Mouse (Mus musculus): ENCODE data around the gene Fxn. TPM values are rescaled to one million over a fixed set of nuclear protein-coding genes. Genes with fewer than 3 reads are reported as not detected.

The Fxn gene
- polyA plus RNA-seq, 1 experiment from 2014 or later, result 34.2 TPM

DNA sequence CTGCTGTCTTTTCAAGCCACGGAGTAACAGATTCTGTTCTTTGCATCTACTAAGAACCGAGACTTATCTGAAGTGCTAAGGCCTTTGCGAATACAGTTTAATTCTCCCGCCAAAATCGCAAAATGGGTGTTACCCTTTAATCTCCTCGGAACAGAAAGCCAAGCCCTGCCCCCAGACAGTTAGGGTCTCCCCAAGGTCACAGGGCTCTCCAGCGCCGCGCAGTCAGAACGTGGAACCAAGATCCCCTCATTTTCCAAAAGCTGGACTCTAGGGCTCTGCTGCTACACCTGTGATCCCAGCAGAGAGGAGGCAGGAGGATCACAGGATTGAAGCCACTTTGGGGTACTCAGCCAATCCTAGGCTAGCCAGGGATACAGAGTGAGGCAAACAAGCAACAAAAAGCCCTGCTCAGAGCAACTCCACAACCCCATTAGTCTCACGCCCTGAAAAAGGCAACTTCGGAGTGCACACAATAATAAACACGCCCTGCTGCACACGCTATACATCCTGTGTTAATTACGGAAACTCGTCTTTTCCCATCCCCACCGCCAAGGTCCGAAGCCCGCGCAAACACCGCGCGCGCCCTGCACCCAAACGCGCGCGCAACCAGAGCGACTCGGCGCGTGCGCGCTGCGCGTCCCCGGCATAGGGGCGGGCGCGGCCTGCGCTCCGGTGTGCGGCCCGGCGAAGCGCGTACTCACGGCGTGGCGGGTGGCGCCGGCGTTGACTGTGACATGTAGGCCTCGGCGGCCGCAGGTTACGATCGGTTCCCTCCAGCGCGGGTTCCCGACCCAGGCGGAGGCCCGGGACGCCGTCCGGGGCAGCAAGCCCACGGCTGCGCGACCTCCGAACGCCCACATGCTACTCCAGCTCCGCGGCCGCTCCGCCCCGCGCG, 452 bp downstream of the Fxn start:
- Histone ChIP-seq H3K27me3 (ENCODE audit: insufficient read depth, low read length) (no peaks in the 10 kb centered on the region), H3K9ac (replicated peaks) (peak overlapping the region; percentile 75), H3K27ac (ENCODE audit: low read depth) (peak overlapping the region; percentile 94), H3K4me2 (ENCODE audit: low read depth, low read length) (peak overlapping the region; percentile 93), H3K9me3 (ENCODE audit: low read length) (no peaks in the 10 kb centered on the region), H3K4me1 (ENCODE audit: insufficient read depth) (peaks cover 13% of the 10 kb centered on the region), H3K36me3 (replicated peaks; ENCODE audit: insufficient read depth, low read length) (peaks cover 6% of the 10 kb centered on the region; the same call in 1 of the 2 replicates), H3K4me3 (ENCODE audit: low read depth, low read length) (peak overlapping the region; percentile 77)
- ATAC-seq, result peak; percentile 90
- DNase-seq, result peak; percentile 91
- under 1% methylated on average over 60 of the region's 78 CpGs for WGBS (ENCODE audit: insufficient replicate concordance)
- peak; percentile 94 for TF ChIP-seq EP300 (IDR thresholded peaks at IDR 0.05; ENCODE audit: low read depth)
- peak; percentile 60 for TF ChIP-seq CTCF (IDR thresholded peaks at IDR 0.05; ENCODE audit: low read depth)

DNA sequence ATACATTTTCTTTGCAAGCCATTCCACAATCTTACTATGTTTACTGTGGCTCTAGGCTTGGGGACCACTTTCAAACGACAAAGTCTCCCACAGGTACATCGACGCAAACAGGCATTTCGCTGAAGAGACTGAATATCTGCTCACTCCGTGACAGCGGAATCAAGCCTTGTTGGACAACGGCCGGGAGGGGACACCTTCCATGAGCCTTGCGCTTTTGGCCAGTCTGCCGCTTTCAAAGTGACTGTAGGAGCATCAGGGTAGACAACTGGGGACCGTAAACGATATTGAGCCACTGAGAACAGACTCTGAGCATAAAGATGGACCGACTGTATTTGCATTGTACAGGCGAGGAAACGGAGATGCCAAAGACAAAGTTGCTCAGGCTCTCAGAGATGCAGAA, 1.5 kb downstream of the Fxn start:
- TF ChIP-seq CTCF (IDR thresholded peaks at IDR 0.05; ENCODE audit: low read depth) (no peak), EP300 (IDR thresholded peaks at IDR 0.05; ENCODE audit: low read depth) (no peak)
- peak overlapping the region; percentile 93 for H3K4me2 ChIP-seq (ENCODE audit: low read depth, low read length)
- no peaks in the 10 kb centered on the region for H3K27me3 ChIP-seq (ENCODE audit: insufficient read depth, low read length)
- no peak for DNase-seq
- peak overlapping the region; percentile 75 for H3K9ac ChIP-seq (replicated peaks)
- WGBS (ENCODE audit: insufficient replicate concordance), result 83% methylated on average over 15 of the region's 15 CpGs
- H3K27ac ChIP-seq (ENCODE audit: low read depth), result peak overlapping the region; percentile 94
- H3K4me3 ChIP-seq (ENCODE audit: low read depth, low read length), result peak overlapping the region; percentile 77
- H3K36me3 ChIP-seq (replicated peaks; ENCODE audit: insufficient read depth, low read length), result peaks cover 9% of the 10 kb centered on the region; the same call in 1 of the 2 replicates
- no peaks in the 10 kb centered on the region for H3K9me3 ChIP-seq (ENCODE audit: low read length)
- ATAC-seq, result no peak
- peaks cover 17% of the 10 kb centered on the region for H3K4me1 ChIP-seq (ENCODE audit: insufficient read depth)

DNA sequence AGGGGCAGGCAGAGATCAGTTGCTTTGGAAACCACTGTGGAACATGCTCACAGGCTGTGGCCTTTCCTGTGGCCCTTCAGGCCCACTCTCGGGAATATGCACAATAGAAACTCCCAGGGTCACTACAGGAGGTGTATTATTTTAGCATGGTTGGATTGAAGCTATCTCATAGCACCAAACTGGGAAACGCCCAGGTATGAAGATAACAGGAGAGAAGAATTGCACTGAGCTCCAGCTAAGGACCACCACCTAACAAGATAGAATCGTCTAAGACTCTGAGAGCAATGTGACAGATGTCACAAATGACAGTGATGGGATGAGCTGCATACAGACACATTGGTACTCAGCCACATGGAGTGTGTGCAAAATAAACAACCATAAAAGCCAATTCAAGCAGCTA, 6.1 kb downstream of the Fxn start:
- Histone ChIP-seq H3K36me3 (replicated peaks; ENCODE audit: insufficient read depth, low read length) (peaks cover 9% of the 10 kb centered on the region; the same call in 1 of the 2 replicates), H3K4me1 (ENCODE audit: insufficient read depth) (peaks cover 23% of the 10 kb centered on the region), H3K4me3 (ENCODE audit: low read depth, low read length) (no peak overlapping the region), H3K9me3 (ENCODE audit: low read length) (no peaks in the 10 kb centered on the region), H3K4me2 (ENCODE audit: low read depth, low read length) (0 out of 2 replicates have a peak overlapping the region, but pooled peaks have one; percentile 11), H3K9ac (replicated peaks) (no peak overlapping the region), H3K27ac (ENCODE audit: low read depth) (0 out of 2 replicates have a peak overlapping the region, but pooled peaks have one; percentile 51), H3K27me3 (ENCODE audit: insufficient read depth, low read length) (no peaks in the 10 kb centered on the region)
- 63% methylated on average over 3 of the region's 3 CpGs for WGBS (ENCODE audit: insufficient replicate concordance)
- ATAC-seq, result no peak
- no peak for DNase-seq
- TF ChIP-seq EP300 (IDR thresholded peaks at IDR 0.05; ENCODE audit: low read depth), result peak; percentile 64
- TF ChIP-seq CTCF (IDR thresholded peaks at IDR 0.05; ENCODE audit: low read depth), result no peak

DNA sequence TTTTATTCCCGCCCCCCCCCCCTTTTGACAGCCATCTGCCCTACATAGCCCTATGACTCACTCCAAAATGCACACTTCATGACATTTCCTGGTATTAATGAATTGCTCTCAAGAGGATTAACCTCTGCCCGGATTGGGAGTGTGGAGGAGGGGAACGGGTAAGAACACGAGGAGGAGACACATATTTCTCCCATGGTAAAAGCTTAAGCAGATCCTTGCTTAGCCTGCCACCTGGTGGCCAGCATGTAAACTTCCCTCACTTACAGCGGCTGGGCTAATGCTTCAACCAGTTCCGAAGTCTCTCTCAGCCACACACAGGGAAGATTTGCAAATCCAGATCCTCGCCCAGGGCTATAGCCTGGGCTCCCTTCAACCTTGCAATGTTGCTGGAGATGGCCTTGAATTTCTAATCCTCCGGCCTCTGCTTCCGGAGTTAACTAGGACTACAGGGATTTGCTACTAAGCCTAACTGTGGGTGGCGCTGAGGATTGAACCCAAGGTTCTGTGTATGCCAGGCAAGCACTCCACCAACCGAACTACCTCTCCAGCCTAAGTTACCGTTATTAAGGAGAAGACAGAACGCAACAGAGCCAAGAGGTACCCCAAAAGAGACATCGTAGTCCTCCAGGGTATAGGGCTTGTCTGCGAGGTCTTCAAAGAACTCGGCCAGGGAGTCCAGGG, 8.5 kb downstream of the Fxn start:
- no peaks in the 10 kb centered on the region for H3K27me3 ChIP-seq (ENCODE audit: insufficient read depth, low read length)
- 48% methylated on average over 16 of the region's 16 CpGs for WGBS (ENCODE audit: insufficient replicate concordance)
- H3K36me3 ChIP-seq (replicated peaks; ENCODE audit: insufficient read depth, low read length), result peaks cover 9% of the 10 kb centered on the region; the same call in 1 of the 2 replicates
- peaks cover 20% of the 10 kb centered on the region for H3K4me1 ChIP-seq (ENCODE audit: insufficient read depth)
- no peak for TF ChIP-seq EP300 (IDR thresholded peaks at IDR 0.05; ENCODE audit: low read depth)
- TF ChIP-seq CTCF (IDR thresholded peaks at IDR 0.05; ENCODE audit: low read depth), result peak; percentile 95
- no peak overlapping the region for H3K4me3 ChIP-seq (ENCODE audit: low read depth, low read length)
- H3K4me2 ChIP-seq (ENCODE audit: low read depth, low read length), result peak overlapping the region; percentile 57
- peak overlapping the region; percentile 82 for H3K27ac ChIP-seq (ENCODE audit: low read depth)
- H3K9ac ChIP-seq (replicated peaks), result peak overlapping the region; percentile 6; the same call in 1 of the 2 replicates
- DNase-seq (peak; percentile 87), ATAC-seq (peak; percentile 85)
- no peaks in the 10 kb centered on the region for H3K9me3 ChIP-seq (ENCODE audit: low read length)

DNA sequence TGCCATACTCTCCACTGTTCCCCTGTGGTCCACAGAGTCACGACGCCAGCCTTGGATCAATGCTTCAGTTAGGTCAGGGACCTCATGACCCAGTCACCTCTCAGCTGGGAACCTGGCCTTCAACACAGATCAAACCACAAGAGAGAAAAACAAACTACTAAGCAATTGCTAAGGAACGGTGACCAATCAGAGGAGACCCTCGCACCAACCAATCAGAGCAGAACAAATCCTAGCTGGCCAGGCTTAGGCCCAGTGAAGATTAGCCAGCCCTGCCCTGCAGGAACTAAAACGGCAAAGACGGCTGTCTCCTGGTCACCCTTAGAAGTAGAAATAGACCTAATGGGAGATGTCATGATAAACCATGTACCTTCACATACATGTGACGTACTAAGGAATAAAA, 9.1 kb downstream of the Fxn start:
- Histone ChIP-seq H3K4me1 (ENCODE audit: insufficient read depth) (peaks cover 20% of the 10 kb centered on the region), H3K9me3 (ENCODE audit: low read length) (no peaks in the 10 kb centered on the region), H3K36me3 (replicated peaks; ENCODE audit: insufficient read depth, low read length) (peaks cover 9% of the 10 kb centered on the region; the same call in 1 of the 2 replicates), H3K27me3 (ENCODE audit: insufficient read depth, low read length) (no peaks in the 10 kb centered on the region), H3K27ac (ENCODE audit: low read depth) (peak overlapping the region; percentile 82), H3K4me2 (ENCODE audit: low read depth, low read length) (peak overlapping the region; percentile 57), H3K4me3 (ENCODE audit: low read depth, low read length) (no peak overlapping the region), H3K9ac (replicated peaks) (no peak overlapping the region)
- no peak for TF ChIP-seq EP300 (IDR thresholded peaks at IDR 0.05; ENCODE audit: low read depth)
- no peak for TF ChIP-seq CTCF (IDR thresholded peaks at IDR 0.05; ENCODE audit: low read depth)
- 52% methylated on average over 7 of the region's 7 CpGs for WGBS (ENCODE audit: insufficient replicate concordance)
- ATAC-seq (peak; percentile 96), DNase-seq (peak; percentile 53)

DNA sequence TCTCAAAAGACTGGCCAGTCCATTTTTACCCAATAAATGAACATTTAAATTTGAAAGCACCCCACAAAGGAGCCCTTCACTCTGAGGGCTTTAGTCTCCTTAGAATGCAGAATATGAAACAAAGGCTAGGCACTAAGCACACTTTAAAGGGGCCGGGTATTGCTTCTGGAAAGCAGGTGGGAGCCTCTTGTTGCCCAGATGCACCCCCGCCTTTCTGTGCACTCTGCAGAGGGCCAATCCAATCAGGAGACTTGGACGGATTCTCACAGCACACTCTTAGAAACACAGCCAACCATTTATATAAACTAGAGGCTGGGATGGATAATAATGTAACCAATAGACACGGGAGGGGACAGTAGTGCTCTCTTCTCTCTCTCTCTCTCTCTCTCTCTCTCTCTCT, 11.9 kb downstream of the Fxn start:
- H3K9me3 ChIP-seq (ENCODE audit: low read length), result no peaks in the 10 kb centered on the region
- no peaks in the 10 kb centered on the region for H3K27me3 ChIP-seq (ENCODE audit: insufficient read depth, low read length)
- DNase-seq, result no peak
- 77% methylated on average over 4 of the region's 4 CpGs for WGBS (ENCODE audit: insufficient replicate concordance)
- ATAC-seq, result no peak
- TF ChIP-seq EP300 (IDR thresholded peaks at IDR 0.05; ENCODE audit: low read depth) (no peak), CTCF (IDR thresholded peaks at IDR 0.05; ENCODE audit: low read depth) (no peak)
- H3K9ac ChIP-seq (replicated peaks), result no peak overlapping the region
- H3K4me2 ChIP-seq (ENCODE audit: low read depth, low read length), result no peak overlapping the region
- H3K27ac ChIP-seq (ENCODE audit: low read depth), result no peak overlapping the region
- H3K4me3 ChIP-seq (ENCODE audit: low read depth, low read length), result no peak overlapping the region
- H3K36me3 ChIP-seq (replicated peaks; ENCODE audit: insufficient read depth, low read length), result peaks cover 7% of the 10 kb centered on the region
- peaks cover 16% of the 10 kb centered on the region for H3K4me1 ChIP-seq (ENCODE audit: insufficient read depth)

Measured in liver, postnatal 0 days (tissue).